ENCODE assay signal across 8 mouse cellular contexts in genomic region chr4:59439041-59439440, GRCm38 (mm10). TPM values are rescaled to one million over a fixed set of nuclear protein-coding genes. Genes with fewer than 3 reads are reported as not detected.
DNase-seq lines count a peak whose midpoint lies in the region; ATAC-seq and TF ChIP-seq lines count a peak whose summit lies in the region.
"Had no signal": no experiment of that assay in that cellular context is flagged by ENCODE, and none has a peak within 500 bp of the region (broad histone marks: within the 10 kb centered on the region; RNA-seq: fewer than 3 reads in every experiment).

No protein-coding gene starts in this region.

- no peak for ATAC-seq in kidney, embryonic 16.5 days (ENCODE audit: low FRiP score, low TSS enrichment)
- ATAC-seq in hindbrain, embryonic 15.5 days (ENCODE audit: low FRiP score, low read depth): no peak
- no peak for ATAC-seq in midbrain, embryonic 13.5 days

- peaks cover 15% of the 10 kb centered on the region; the same call in 1 of the 2 replicates for H3K4me1 ChIP-seq in kidney, embryonic 16.5 days (ENCODE audit: insufficient read depth, low read length)
- H3K4me1 ChIP-seq in bone marrow, adult 2 months (ENCODE audit: control insufficient read depth, insufficient read depth, low read length): peaks cover 15% of the 10 kb centered on the region
- H3K4me1 ChIP-seq in hindbrain, embryonic 15.5 days (replicated peaks): peaks cover 9% of the 10 kb centered on the region; the same call in 1 of the 2 replicates
- peaks cover 11% of the 10 kb centered on the region for H3K4me1 ChIP-seq in midbrain, embryonic 13.5 days (replicated peaks)

- no peaks in the 10 kb centered on the region for H3K27me3 ChIP-seq in kidney, embryonic 16.5 days (ENCODE audit: insufficient read depth, low read length)
- H3K27me3 ChIP-seq in hindbrain, embryonic 15.5 days: peaks cover 29% of the 10 kb centered on the region
- H3K27me3 ChIP-seq in midbrain, embryonic 13.5 days: peaks cover 42% of the 10 kb centered on the region

- peak overlapping the region; percentile 74 for H3K4me3 ChIP-seq in kidney, embryonic 16.5 days (ENCODE audit: low read length)
- peak overlapping the region; percentile 77 for H3K4me3 ChIP-seq in bone marrow, adult 2 months (replicated peaks; ENCODE audit: control insufficient read depth, low read depth, low read length)
- peak overlapping the region; percentile 79; the same call in 1 of the 2 replicates for H3K4me3 ChIP-seq in hindbrain, embryonic 15.5 days
- no peak overlapping the region for H3K4me3 ChIP-seq in midbrain, embryonic 13.5 days (replicated peaks)

- H3K9ac ChIP-seq in kidney, embryonic 16.5 days (replicated peaks; ENCODE audit: low read length): peak overlapping the region; percentile 90; the same call in 1 of the 2 replicates
- no peak overlapping the region for H3K9ac ChIP-seq in hindbrain, embryonic 15.5 days
- H3K9ac ChIP-seq in midbrain, embryonic 13.5 days (replicated peaks): no peak overlapping the region

- no peak for TF ChIP-seq POLR2A in bone marrow, adult 2 months (IDR thresholded peaks at IDR 0.05; ENCODE audit: borderline replicate concordance, control insufficient read depth, low read depth, low read length)

- WGBS in kidney, embryonic 16.5 days: 34% methylated on average over 5 of the region's 5 CpGs
- 3% methylated on average over 5 of the region's 5 CpGs for WGBS in bone marrow, adult 2 months
- WGBS in hindbrain, embryonic 15.5 days: 35% methylated on average over 5 of the region's 5 CpGs
- WGBS in midbrain, embryonic 13.5 days: 21% methylated on average over 5 of the region's 5 CpGs

- peak overlapping the region; percentile 99 for H3K4me2 ChIP-seq in kidney, embryonic 16.5 days (replicated peaks; ENCODE audit: low read depth, low read length)
- H3K4me2 ChIP-seq in hindbrain, embryonic 15.5 days: peak overlapping the region; percentile 100
- peak overlapping the region; percentile 99; the same call in 1 of the 2 replicates for H3K4me2 ChIP-seq in midbrain, embryonic 13.5 days (replicated peaks)

- DNase-seq in kidney, adult 8-10 months: no peak
- DNase-seq in ovary, postnatal 36 days (ENCODE audit: low spot score): no peak
- no peak for DNase-seq in Muller cell, postnatal 12 days (ENCODE audit: inconsistent ontology term)
- DNase-seq: cerebellum, adult 9-10 months had no signal

- no peak overlapping the region for H3K27ac ChIP-seq in kidney, embryonic 16.5 days (ENCODE audit: low read length)
- H3K27ac ChIP-seq in bone marrow, adult 2 months (ENCODE audit: control insufficient read depth, insufficient read depth, low read depth, low read length, poor library complexity): peak overlapping the region; percentile 99
- no peak overlapping the region for H3K27ac ChIP-seq in hindbrain, embryonic 15.5 days (replicated peaks)
- H3K27ac ChIP-seq in midbrain, embryonic 13.5 days: no peak overlapping the region

- H3K36me3 ChIP-seq in kidney, embryonic 16.5 days (ENCODE audit: insufficient read depth, low read length): no peaks in the 10 kb centered on the region
- H3K36me3 ChIP-seq in hindbrain, embryonic 15.5 days: no peaks in the 10 kb centered on the region
- H3K36me3 ChIP-seq in midbrain, embryonic 13.5 days: no peaks in the 10 kb centered on the region

- H3K9me3 ChIP-seq in kidney, embryonic 16.5 days (ENCODE audit: low read length): 0 out of 2 replicates have a peak, but pooled peaks cover 3% of the 10 kb centered on the region
- H3K9me3 ChIP-seq in hindbrain, embryonic 15.5 days: no peaks in the 10 kb centered on the region
- H3K9me3 ChIP-seq in midbrain, embryonic 13.5 days: no peaks in the 10 kb centered on the region

- no peak for TF ChIP-seq CTCF in bone marrow, adult 2 months (IDR thresholded peaks at IDR 0.05; ENCODE audit: control insufficient read depth, insufficient read depth, low read length)

RNA-seq across cellular contexts. Expression of gene Susd1, which starts 0.6 kb away (rescaled TPM):
- polyA plus RNA-seq in kidney, embryonic 16.5 days (2015; fragmentation: Nextera tagmentation; extraction: Ambion mirVana): 9.1 and 11.5 TPM in 2 replicates
- polyA plus RNA-seq in bone marrow, adult 2 months (2011; ENCODE audit: insufficient read depth, insufficient read length, low replicate concordance, missing spikeins): 21.3 and 25.3 TPM in 2 replicates
- 1.9 and 2.4 TPM in 2 replicates for polyA plus RNA-seq in hindbrain, embryonic 15.5 days (2015; fragmentation: Nextera tagmentation; extraction: Ambion mirVana)
- polyA plus RNA-seq in midbrain, embryonic 13.5 days (2015; fragmentation: Nextera tagmentation; extraction: Ambion mirVana): 1.1 and 1.4 TPM in 2 replicates
